Mouse (Mus musculus) spleen, postnatal 10 days (tissue): ENCODE measurements around the gene C8a.

Experiments
- DNase-seq, 2 experiments: peaks; one replicate each; pipeline ENCODE4 v3.0.0; 2021 to 2022; ENCODE audit warnings: low spot score in 2 of 2

The C8a gene

DNA sequence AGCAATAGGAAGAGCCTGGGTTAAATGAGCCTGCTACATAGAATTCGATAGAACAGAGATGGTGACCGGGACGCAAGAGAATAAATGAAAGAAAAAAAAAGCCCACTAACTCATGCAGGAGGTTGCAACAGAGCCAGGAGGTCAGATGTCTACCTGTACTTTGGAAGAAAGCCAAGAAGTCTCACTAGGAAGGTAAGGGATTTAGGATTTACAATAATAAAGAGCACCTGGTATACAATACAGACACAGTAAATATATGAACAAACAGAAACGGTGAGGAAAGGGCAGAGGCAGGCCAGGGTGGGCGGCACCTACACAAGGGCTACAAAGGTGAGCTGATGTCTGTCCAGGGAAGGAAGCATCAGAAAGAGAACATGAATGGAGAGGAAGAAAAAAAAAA lies 34.0 kb downstream of the C8a start:
- no peak for DNase-seq

DNA sequence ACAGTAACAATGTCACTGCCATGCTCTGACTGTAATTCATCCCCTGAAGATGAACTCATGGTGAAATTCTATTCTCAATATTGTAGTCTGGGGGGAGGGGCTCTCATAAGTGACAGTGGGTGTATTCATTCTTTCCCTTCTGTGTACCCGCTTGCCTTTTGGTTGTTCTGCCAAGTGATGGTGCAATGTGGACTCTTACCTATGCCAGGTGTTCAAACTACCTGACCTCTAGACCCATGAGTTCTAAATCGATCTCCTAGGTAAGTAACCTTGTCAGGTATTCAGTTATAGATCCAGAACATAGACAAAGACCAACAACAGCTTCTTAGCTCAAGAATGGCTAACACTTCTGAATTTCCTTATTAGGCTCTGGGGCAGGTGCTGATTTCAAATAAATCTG lies 37.9 kb downstream of the C8a start:
- no peak for DNase-seq

DNA sequence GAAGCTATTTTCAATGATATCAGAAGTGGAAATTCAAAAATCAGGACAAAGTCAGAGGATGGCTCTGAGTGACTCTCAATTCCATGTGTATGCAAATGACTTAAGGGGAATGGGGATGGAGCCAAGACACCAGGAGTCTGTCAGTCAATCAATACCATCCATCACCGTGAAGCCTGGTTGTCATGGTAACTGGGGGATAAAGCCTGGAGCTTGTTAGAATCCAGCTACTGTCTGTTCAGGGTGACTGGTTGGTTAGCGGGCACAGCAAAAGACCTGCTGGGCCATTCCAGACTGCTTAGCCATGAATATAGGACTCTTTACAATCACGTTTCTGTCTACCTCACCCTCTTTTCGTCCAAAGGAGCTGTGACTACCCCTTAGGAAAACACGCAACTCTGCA lies 41.1 kb downstream of the C8a start:
- no peak for DNase-seq

DNA sequence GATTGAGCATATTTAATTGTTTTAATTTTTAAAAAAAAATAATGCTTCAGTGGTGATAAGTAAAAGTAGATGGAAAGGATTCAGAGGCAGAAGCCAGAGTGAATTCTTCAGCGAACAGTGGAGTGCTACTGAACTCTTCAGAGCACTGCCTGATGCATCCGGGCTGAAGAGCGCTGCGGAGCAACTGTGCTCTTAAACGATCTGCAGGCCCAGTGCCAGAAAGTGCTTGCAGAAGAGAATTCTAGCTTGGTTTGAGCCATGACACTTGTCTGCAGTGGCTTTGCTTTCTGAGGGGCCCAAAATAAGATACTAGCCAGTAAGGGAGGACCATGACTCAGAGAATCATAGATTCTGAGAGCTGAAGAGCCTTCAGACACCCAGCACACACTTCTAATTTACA lies 47.3 kb downstream of the C8a start:
- DNase-seq, result no peak

DNA sequence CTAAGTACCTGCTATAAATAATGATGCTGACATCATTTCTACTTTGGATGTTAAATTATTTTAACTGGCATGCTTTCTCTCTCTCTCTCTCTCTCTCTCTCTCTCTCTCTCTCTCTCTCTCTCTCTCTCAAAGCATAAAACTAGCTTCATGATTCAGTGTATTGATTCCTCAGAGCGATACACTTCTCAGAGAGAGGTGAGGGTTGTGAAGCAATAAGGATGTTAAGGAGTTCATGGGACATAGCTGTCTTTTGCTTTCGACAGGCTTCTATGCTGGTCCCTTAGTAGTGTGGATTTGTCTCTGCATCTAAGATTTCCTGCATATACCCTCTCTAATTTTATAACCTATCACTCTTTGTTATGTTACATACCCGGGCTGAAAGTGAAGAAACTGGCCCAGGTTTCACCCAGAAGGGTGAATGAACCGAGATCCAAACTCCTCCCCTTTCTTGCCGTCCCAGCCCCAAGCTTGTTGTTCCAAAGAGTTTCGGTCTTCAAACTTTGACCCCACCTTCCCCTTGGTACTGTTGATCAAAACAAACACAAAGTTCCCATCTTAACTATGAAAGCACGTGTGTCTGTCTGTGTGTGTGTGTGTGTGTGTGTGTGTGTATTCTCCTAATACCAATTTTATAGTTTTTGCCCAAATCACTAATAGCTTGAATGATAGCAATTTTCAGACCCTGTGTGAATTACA lies 51.7 kb downstream of the C8a start:
- DNase-seq, result no peak

DNA sequence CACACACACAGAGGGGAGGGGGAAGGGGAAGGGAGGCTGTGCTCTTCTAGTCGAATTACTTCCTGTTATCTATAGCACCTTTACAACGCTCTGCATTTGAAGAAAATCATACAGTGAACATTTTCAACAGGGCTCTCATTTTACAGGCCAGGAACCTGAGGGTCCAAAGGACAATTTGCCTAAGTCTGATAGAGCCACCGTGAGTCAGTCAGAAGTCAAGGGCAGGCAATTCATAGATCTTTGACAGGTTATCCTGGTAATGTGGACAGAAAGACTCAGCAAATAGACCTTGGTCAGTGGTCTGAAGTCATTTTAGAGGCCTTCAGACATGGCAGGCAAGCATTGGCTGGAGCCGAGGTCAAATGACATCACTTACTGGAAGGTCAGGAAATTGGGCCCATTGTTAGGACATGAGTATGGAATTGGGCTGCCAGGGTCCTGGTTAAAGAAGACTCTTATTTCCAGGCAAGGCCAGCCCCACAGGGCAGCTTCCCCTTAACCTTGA lies 52.5 kb downstream of the C8a start:
- no peak for DNase-seq

DNA sequence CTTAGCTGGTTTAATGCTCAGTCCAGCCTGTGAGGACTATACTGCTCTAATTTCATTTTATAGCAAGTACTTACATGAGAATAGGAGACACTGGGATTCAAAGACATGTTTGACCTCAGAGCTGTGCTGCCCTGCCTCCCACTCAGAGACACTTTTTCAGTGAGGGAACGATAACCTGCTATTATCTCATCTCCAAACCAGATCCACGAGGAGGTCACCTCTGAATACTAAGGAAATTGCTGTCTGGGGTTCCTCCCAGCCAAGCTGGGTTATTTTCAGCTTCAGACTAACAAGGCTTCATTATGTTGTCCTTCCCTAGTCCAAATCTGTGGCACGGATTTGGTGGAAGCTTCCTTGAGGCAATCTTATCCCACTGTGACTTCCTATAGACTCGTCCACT lies 56.3 kb downstream of the C8a start:
- DNase-seq, result no peak

DNA sequence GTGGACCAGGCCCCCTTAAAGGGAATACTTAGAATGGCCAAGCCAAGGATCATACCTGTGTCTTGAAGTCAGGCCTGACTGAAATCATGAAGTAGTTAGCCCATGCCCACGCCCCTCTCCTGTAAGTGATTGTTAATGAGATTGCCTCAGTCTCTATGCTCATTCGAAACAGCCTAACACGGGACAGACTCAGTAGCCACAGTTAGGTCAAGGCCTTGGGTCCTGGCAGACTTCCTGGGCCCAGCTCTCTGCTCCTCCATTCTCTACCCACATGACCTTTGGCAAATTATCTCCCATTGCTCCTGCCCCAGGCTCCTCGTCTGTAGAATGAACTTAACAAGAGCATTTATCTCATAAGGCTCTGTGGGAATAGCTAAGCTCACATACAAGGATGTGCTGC lies 57.2 kb downstream of the C8a start:
- no peak for DNase-seq

DNA sequence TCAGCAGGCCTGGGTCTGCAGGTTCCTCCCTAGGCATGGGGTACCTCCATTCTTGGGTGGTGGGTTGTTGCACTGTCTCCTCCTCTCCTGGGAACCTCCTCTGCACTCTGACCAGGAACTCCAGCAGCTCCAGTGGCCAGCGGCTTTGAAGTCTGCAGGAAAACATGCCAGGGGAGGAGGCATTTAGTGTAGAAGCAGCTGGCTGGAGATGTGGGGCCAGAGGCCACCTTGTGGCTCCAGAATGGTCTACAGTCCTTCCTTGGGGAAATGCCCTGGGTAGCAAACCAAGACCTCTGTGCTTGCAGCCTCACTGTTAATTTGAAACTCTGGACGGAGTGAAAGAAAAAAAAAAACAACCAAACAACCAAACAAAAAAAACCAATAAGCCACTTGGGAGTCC lies 58.7 kb downstream of the C8a start:
- no peak for DNase-seq

DNA sequence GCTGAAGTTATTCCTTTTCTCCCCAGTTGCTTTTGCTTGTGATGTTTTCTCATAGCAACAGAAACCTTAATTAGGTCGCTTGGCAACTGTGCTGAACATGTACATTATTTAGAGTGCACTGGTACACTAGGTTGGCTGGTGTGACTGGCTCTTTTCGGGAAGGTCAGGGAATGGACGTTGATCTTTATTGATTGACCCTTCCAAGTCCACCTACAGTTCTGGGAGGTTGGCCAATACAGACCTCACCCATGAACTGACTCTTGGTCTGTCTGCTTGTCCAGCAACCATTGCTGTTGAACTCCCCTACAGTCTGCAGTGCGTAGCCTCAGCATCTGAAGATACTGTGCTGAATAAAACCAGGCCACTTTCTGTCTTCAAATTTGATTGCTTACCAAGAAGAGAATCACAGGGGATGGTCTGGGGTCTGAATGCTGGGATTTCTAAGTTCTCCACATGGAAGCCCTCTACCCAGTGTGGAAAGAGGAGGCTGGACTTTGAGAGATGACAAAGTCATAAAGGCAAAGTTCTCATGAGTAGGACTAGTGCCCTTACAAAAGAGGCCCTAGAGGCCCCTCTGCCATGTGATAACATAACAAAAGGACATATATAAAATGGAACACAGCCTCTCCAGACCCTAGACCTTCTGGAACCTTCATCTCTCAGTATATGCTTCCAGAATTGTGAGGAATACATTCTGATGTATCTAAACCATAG lies 59.5 kb downstream of the C8a start:
- DNase-seq, result no peak

DNA sequence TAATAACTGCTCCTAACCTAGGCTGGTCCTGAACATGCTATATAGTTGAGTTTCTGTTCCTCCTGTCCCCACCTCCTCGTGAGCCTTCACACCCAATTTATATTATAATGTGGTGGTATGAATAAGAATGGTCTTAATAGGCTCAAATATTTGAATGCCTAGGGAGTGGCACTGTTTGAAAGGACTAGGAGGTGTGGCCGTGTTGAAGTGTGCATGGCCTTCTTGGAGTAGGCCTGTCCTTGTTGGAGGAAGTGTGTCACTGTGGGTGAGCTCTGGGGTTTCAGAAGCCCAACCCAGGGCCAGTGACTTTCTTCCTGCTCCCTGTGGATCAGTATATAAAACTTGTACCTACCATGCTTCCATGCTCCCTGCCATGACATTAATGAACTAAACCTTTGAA lies 62.6 kb downstream of the C8a start:
- DNase-seq, result no peak

DNA sequence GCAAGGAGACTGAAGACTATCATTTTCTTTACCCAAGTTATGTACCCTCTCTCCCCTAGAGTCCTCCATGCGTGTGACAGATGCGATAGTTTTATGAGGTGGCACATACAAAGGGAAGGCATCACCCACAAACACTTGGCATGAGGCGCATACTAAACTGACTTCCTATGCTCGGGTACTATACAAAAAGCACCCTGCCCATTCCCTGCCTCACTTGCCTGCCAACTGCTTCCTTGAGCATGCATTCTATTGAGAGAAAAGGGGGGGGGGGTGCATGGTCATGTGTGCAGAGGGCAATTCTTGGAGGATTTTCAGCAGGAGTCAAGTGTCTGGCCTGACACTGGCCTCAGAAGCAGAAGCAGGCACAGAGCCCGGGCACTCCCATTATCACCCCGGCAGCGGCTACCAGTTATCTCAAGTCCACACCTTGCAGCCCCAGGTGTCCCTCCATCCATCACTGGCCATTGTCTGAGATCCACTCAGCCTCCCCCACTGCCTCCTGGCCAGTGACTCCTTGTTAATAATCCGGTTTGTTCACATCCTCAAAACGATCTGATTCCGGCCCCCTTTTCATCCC lies 65.4 kb downstream of the C8a start:
- no peak for DNase-seq

DNA sequence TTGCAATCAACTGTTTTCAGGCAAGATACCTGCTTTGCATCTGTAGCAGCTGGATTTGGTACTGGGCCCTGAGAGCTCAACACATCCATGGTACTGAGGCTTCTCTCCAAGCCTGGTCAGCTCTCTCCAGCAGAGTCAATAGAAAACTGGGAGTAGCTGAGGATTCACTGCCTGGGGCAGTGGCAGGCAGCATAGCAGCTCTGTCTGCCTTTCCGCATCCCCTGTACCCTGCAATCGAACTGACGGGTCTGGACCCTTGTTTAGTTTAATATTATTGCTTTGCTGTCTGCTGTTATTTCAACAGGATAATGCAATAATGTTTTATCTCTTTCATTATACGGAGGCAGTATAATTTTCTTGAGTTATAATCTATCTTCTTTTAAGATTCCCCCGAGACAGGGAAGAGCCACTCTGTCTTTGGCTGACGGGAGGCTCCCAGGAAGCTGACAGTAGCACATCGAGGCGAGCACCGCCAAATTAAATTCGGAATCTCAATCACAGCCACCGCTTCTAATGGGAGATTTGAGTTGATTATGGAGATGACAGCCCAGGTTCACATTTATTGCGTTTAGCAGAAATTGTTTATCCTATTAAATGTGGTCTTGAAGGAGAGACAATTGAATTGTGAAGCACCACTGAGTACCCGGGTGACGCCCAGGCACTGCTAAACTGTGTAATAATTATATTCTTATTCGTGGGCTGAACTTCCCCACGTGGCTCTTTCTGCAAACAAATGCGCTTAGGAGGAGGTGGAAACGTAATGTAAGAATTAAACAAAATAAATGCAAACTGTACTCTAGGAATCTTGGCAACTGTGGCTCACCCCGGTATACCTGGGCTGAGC lies 70.6 kb downstream of the C8a start:
- no peak for DNase-seq

DNA sequence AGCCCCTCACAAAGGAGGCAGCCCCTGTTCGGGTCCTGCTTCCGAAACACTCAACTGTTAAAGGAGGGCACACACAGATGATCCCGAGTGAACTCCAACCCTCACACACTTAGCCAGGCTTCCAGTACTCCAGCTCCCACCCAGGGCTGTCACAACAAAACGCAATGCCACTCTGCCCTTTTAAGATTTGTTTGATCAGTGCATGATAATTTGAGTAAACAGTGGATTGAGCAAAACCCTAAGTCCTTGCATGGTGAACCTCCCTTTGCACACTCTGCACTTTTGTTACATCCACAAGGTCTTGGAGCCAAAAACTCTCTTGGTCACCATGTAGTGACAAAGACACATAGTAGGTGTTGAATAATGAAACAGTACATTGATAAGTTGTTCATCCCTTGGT lies 72.1 kb downstream of the C8a start:
- DNase-seq, result no peak

DNA sequence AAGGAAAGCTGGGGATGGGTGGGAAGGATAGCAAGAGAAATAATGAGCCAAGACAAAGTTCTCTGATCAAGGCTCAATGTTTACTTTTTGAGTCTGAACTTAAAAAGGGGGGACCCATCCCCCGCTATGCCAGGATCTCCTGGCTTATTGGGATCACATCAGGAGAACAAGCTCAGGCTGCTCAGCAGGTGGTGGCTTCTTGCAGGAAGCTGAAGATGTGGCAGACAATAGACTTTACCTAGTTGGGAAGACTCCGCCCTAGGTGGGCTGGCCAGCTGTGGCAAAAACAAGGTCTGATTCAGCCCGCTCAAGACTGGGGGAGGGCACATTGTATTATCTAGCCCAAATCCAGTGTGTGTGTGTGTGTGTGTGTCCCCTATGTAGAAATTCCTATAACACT lies 74.6 kb downstream of the C8a start:
- DNase-seq, result no peak

DNA sequence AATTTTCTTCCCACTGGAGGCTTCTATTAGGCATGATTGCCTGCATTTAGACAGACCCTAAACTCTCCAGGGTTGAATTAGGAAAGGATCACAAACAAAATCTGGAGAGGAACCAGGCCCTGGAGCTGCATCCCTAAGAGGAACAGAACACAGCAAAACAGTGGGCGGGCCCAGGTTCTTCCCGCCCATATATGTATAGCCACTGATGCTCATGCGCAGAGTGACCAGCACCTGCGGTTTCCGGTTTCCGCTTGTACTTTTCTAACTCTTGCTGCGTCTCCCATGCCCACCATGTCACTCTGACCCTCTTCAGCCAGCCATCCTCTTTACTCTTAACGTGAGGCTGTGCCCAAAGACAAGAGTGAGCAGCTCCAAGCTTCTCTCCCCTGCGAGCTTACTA lies 77.2 kb downstream of the C8a start:
- no peak for DNase-seq

DNA sequence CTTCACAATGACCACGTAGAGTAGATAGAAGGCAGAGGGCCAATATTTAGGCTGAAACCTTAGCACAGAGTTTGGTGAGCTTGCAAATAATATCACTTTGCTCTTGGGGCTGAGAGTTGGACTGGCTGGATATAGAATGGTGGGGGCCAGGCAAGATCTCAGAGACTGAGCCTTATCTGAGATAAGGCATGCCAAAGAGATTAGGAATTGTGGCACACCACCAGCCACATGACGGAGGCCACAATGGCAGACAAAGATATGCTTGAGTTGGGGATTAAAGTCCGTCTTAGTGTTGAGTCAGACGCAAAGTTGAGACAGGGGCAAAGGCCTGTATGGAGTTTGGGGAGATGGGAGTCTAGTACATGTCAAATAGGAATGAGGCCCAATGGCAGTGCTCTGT lies 84.1 kb downstream of the C8a start:
- no peak for DNase-seq

DNA sequence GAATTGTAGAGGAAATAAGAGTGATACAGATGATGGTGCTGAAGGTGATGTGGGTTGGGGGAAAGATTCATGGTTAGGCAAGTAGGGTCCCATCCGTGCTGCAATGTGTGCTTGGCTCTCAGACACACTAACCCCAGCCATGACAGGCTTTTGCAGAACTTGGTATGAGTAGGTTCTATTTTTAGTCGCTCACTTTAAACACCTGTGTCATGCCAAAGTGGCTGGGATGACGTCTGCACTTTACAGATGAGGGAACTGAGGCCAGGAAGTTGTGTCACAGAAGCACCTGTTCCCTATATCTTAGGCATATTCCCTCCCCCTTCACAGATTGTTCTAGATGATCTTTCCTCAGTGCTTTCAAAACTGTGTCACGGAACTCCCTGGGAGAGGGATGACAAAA lies 93.9 kb downstream of the C8a start:
- DNase-seq, result no peak

DNA sequence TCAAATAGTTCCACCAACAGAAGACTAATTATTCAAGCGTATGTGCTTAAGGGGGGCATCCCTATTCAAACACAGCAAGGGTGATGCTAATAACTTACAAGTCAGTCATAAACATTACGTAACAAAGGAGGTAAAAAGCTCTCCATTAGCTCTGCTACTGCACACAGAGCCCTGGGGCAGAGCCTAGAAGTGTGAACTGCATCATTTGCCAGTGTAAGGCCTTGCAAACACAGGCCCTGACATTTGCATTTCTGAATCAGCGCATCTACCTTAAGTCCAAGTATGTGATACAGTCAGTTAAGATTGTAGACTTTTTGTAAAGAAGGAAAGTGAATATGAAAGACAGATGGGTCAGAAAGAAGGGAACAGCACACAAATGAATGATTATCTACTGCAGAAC lies 94.8 kb downstream of the C8a start:
- no peak for DNase-seq

DNA sequence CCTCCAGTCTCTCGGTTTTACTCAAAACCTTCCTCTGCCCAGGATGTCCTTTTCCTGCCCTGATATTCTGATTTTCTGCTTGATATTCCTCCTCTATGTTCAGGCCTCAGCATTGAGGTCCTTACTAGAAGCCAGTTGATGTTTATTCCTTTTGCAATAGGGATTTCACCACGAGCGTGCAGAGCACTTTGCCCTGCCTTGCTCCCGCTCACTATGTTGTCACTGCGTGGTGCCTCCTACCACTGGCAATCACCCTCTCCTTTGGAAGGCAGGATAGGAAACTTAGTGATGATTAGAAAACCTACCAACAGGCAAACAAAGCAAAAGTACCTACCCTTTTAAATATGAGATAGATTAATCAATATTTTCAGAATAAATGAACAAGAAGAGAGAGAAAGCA lies 96.7 kb downstream of the C8a start:
- no peak for DNase-seq

DNA sequence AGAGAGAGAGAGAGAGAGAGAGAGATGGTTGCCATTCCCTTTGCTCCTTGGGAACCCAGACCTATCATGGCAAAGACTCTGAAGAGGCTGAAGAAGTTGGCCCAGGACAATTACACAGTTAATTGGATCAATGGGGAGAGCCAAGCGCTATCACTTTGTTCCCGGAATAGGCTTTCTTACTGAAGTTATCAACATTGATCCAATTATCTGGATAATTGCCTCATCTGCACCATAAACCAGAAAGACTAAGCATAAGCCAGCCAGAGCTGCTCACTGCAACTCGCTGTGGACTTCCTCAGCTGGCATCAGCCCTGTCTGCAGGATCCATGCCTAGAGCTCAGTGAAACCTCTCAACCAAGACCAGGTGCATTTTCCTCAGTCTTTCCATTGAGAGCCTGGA lies 100.6 kb downstream of the C8a start:
- no peak for DNase-seq

DNA sequence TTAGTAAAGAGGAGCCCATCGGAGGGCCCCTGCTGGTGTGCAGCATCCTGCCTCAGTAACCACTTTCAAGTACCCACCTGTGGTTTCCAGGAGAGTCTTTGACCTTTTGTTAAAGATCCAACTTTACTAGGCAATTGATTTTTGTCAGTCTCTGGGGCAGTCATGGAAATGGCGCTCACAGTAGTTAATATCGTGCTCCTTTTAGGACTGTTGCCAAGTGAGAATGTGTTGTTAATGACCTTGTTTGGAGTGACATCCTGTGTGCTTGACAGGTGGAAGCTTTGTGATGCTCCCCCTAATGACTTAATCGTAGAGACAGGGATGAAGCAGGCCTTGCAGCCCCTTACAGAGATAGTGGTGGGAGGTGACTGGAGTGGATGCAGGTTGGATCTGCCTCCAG lies 105.9 kb downstream of the C8a start:
- no peak for DNase-seq
